Mouse (Mus musculus): ENCODE measurements around the gene Lrrc40.

DNA sequence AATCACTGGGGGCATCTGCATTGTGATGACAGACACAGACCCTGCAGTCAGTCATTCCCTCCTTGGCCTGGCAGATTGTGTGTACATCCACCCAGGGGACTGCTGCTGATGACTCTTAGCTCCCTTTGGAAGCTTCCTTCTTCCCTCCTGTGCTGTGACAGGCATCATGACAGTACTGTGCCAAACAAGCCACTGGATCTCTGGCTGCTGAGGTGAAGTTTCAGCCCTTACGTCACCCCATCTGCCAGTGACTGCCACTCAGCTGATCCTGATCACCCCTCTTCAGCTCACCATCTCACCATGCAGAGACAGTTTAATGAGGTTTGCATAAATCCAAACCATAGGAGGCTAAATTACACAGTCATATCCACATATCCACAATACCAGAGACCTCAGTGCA is 68.8 kb downstream of the Lrrc40 start:
- TF ChIP-seq CTCF (IDR thresholded peaks at IDR 0.05; ENCODE audit: borderline replicate concordance, insufficient read depth, low read length) = no peak
- no peak for TF ChIP-seq POLR2A (IDR thresholded peaks at IDR 0.05; ENCODE audit: low read depth, low read length)

Measured in embryonic fibroblast, embryonic 13.5 days (primary cell).